In the genomic region with DNA sequence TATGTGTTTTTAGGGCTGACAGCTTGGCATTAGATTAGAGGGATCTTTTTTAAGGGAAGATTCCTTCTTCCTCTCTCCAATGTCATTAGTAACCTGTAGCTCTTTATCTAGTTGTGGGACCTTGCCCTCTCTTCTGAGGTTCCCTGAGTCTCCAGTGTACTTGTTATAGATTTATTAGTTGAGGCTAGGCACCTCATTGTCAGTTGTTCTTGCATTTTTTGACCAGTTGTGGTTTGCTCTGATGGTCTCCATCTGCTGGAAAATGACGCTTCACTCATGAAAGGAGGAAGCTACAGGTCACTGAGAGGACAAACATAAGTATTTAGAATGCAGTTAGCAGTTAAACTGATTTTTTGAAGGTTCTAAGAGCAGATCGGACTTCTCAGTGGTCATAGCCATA, we compare ENCODE assay signal across 30 mouse cellular contexts. TPM values are rescaled to one million over a fixed set of nuclear protein-coding genes. Genes with fewer than 3 reads are reported as not detected.
DNase-seq lines count a peak whose midpoint lies in the region; ATAC-seq and TF ChIP-seq lines count a peak whose summit lies in the region.
"Had no signal": no experiment of that assay in that cellular context is flagged by ENCODE, and none has a peak within 500 bp of the region (broad histone marks: within the 10 kb centered on the region; RNA-seq: fewer than 3 reads in every experiment).

TSS of gene Toporsl (plus strand) at position 348 of the 400 bp plus-strand sequence.

- no peak for TF ChIP-seq CTCF in lung, embryonic 14.5 days (IDR thresholded peaks at IDR 0.05; ENCODE audit: low read depth)
- TF ChIP-seq CTCF in testis, adult 2 months (IDR thresholded peaks at IDR 0.05; ENCODE audit: control insufficient read depth, insufficient read depth, insufficient replicate concordance, low read depth, low read length), result no peak

- ATAC-seq in kidney, embryonic 15.5 days (replicated peaks; ENCODE audit: low FRiP score), result peak; percentile 49
- peak; percentile 81 for ATAC-seq in lung, embryonic 14.5 days (ENCODE audit: insufficient read depth)
- ATAC-seq: activated CD4-positive, CD25-positive, alpha-beta regulatory T cell, adult 4 months; forebrain, embryonic 15.5 days had no signal

- DNase-seq in kidney, postnatal 36 days, result no peak
- DNase-seq in kidney, postnatal 10 days, result peak; percentile 30
- DNase-seq in kidney, postnatal 25 days, result no peak
- DNase-seq in lung, embryonic 14.5 days, result peak; percentile 71
- DNase-seq in lung, adult 18-20 months, result no peak
- DNase-seq in testis, postnatal 14 days (ENCODE audit: low spot score), result no peak
- DNase-seq: adrenal gland, adult 8-10 months; adrenal gland, postnatal 25 days; cerebellum, adult 11-12 months; cerebellum, adult 8-10 months; cerebellum, postnatal 36 days; embryo, embryonic 11 days; gastrocnemius, postnatal 25 days; heart, adult 18-20 months; heart, postnatal 10 days; heart, postnatal 36 days had no signal

- no peaks in the 10 kb centered on the region for H3K27me3 ChIP-seq in kidney, embryonic 15.5 days
- no peaks in the 10 kb centered on the region for H3K27me3 ChIP-seq in lung, embryonic 14.5 days (ENCODE audit: insufficient read depth, low read length)
- H3K27me3 ChIP-seq in testis, adult 2 months (ENCODE audit: control insufficient read depth, insufficient read depth, low read length), result no peaks in the 10 kb centered on the region
- H3K27me3 ChIP-seq: embryonic facial prominence, embryonic 13.5 days; forebrain, embryonic 12.5 days; forebrain, embryonic 15.5 days; heart, embryonic 12.5 days; heart, embryonic 15.5 days had no signal

- H3K4me1 ChIP-seq in kidney, embryonic 15.5 days, result no peaks in the 10 kb centered on the region
- H3K4me1 ChIP-seq in lung, embryonic 14.5 days (ENCODE audit: insufficient read depth), result no peaks in the 10 kb centered on the region
- no peaks in the 10 kb centered on the region; the same call in 1 of the 2 replicates for H3K4me1 ChIP-seq in testis, adult 2 months (ENCODE audit: control insufficient read depth, insufficient read depth, low read length)
- H3K4me1 ChIP-seq: embryonic facial prominence, embryonic 10.5 days; embryonic facial prominence, embryonic 13.5 days; forebrain, embryonic 12.5 days; heart, embryonic 12.5 days; heart, embryonic 15.5 days; hindbrain, embryonic 10.5 days had no signal

- H3K4me3 ChIP-seq in kidney, embryonic 15.5 days (replicated peaks), result no peak within 1 kb of the TSS
- H3K4me3 ChIP-seq in lung, embryonic 14.5 days (ENCODE audit: low read depth, low read length), result no peak within 1 kb of the TSS
- peak within 1 kb of the TSS; percentile 80 for H3K4me3 ChIP-seq in testis, adult 2 months (ENCODE audit: control insufficient read depth, low read depth, low read length)
- H3K4me3 ChIP-seq: embryonic facial prominence, embryonic 10.5 days; embryonic facial prominence, embryonic 13.5 days; erythroblast, embryonic 14.5 days; forebrain, embryonic 12.5 days; forebrain, embryonic 15.5 days; heart, embryonic 12.5 days; heart, embryonic 15.5 days; hindbrain, embryonic 10.5 days had no signal

- H3K9me3 ChIP-seq in kidney, embryonic 15.5 days (replicated peaks), result no peaks in the 10 kb centered on the region
- H3K9me3 ChIP-seq in lung, embryonic 14.5 days (ENCODE audit: low read depth, low read length), result no peaks in the 10 kb centered on the region
- H3K9me3 ChIP-seq: embryonic facial prominence, embryonic 10.5 days; embryonic facial prominence, embryonic 13.5 days; forebrain, embryonic 12.5 days; forebrain, embryonic 15.5 days; heart, embryonic 12.5 days; heart, embryonic 15.5 days; hindbrain, embryonic 10.5 days had no signal

- TF ChIP-seq POLR2A in testis, adult 2 months (IDR thresholded peaks at IDR 0.05; ENCODE audit: control insufficient read depth, low read depth, low read length), result no peak

- H3K27ac ChIP-seq in kidney, embryonic 15.5 days, result no peak within 1 kb of the TSS
- H3K27ac ChIP-seq in lung, embryonic 14.5 days (ENCODE audit: low read depth), result no peak within 1 kb of the TSS
- peak within 1 kb of the TSS; percentile 73 for H3K27ac ChIP-seq in testis, adult 2 months (ENCODE audit: control insufficient read depth, insufficient read depth, low read depth, low read length)
- H3K27ac ChIP-seq: embryonic facial prominence, embryonic 10.5 days; embryonic facial prominence, embryonic 13.5 days; forebrain, embryonic 12.5 days; forebrain, embryonic 15.5 days; heart, embryonic 15.5 days; hindbrain, embryonic 10.5 days had no signal

- 56% methylated on average over 2 of the region's 2 CpGs for WGBS in kidney, embryonic 15.5 days
- WGBS in lung, embryonic 14.5 days, result 48% methylated on average over 2 of the region's 2 CpGs

- no peak within 1 kb of the TSS for H3K9ac ChIP-seq in kidney, embryonic 15.5 days
- no peak within 1 kb of the TSS for H3K9ac ChIP-seq in lung, embryonic 14.5 days
- H3K9ac ChIP-seq: embryonic facial prominence, embryonic 13.5 days; forebrain, embryonic 12.5 days; forebrain, embryonic 15.5 days; heart, embryonic 12.5 days; heart, embryonic 15.5 days had no signal

- H3K4me2 ChIP-seq in kidney, embryonic 15.5 days, result no peak within 1 kb of the TSS
- H3K4me2 ChIP-seq in lung, embryonic 14.5 days, result no peak within 1 kb of the TSS
- H3K4me2 ChIP-seq: embryonic facial prominence, embryonic 13.5 days; forebrain, embryonic 12.5 days; forebrain, embryonic 15.5 days; heart, embryonic 12.5 days; heart, embryonic 15.5 days had no signal

- H3K36me3 ChIP-seq in kidney, embryonic 15.5 days, result no peaks in the 10 kb centered on the region
- H3K36me3 ChIP-seq in lung, embryonic 14.5 days (ENCODE audit: insufficient read depth), result no peaks in the 10 kb centered on the region
- H3K36me3 ChIP-seq in testis, adult 2 months (ENCODE audit: control insufficient read depth, insufficient read depth, low read length), result no peaks in the 10 kb centered on the region
- H3K36me3 ChIP-seq: embryonic facial prominence, embryonic 10.5 days; embryonic facial prominence, embryonic 13.5 days; forebrain, embryonic 12.5 days; forebrain, embryonic 15.5 days; heart, embryonic 12.5 days; heart, embryonic 15.5 days; hindbrain, embryonic 10.5 days had no signal

RNA-seq across cellular contexts. Expression of gene Toporsl, which starts in this region (rescaled TPM):
- not detected in 2 replicates for polyA plus RNA-seq in kidney, embryonic 15.5 days (2015; fragmentation: Nextera tagmentation; extraction: Ambion mirVana)
- polyA plus RNA-seq in lung, embryonic 14.5 days (2014; fragmentation: Nextera tagmentation; extraction: Ambion mirVana), result not detected in 2 replicates
- 32.6 and 39.6 TPM in 2 replicates for polyA plus RNA-seq in testis, adult 2 months (2012; rRNA removed)
- polyA plus RNA-seq: activated CD4-positive, CD25-positive, alpha-beta regulatory T cell, adult 4 months; brain, embryonic 14.5 days; cortical plate, adult 2 months; embryonic facial prominence, embryonic 10.5 days; embryonic facial prominence, embryonic 13.5 days; erythroblast, embryonic 14.5 days; forebrain, embryonic 12.5 days; forebrain, embryonic 15.5 days; gonadal fat pad, adult 2 months; heart, embryonic 12.5 days; heart, embryonic 15.5 days; hindbrain, embryonic 10.5 days had no signal

Comparison
In these comparisons a context has a peak if more than half of its experiments do, and no peak if none do; other contexts are left out.
1. RNA of gene Toporsl (polyA plus RNA-seq): 32.6 to 39.6 TPM in testis, adult 2 months; not detected in kidney, embryonic 15.5 days and not detected in lung, embryonic 14.5 days; every median in the first group is over 10 times any median in the second.
2. Peak in ATAC-seq in kidney, embryonic 15.5 days; RNA of the gene not detected or under 1 TPM.
3. Peak in DNase-seq and ATAC-seq in lung, embryonic 14.5 days; RNA of the gene not detected or under 1 TPM.